Mouse (Mus musculus) thymus, postnatal 4 days (tissue): ENCODE results near the gene Gpr149.
A peak's percentile ranks its signal among the peaks of the same experiment; 100 is the strongest.

Experiments used
- DNase-seq: peaks from one replicate; pipeline ENCODE4 v3.0.0; 2021

Gene Gpr149

GRCm38 (mm10) chr3:62604973-62605372, at the start of gene Gpr149:
TSS of gene Gpr149 (minus strand) at chr3:62605140.
- no peak for DNase-seq

GRCm38 (mm10) chr3:62650551-62650950, 45.6 kb upstream of the Gpr149 start:
- DNase-seq, result no peak

GRCm38 (mm10) chr3:62610861-62611260, 5.9 kb upstream of the Gpr149 start:
- no peak for DNase-seq

DNA sequence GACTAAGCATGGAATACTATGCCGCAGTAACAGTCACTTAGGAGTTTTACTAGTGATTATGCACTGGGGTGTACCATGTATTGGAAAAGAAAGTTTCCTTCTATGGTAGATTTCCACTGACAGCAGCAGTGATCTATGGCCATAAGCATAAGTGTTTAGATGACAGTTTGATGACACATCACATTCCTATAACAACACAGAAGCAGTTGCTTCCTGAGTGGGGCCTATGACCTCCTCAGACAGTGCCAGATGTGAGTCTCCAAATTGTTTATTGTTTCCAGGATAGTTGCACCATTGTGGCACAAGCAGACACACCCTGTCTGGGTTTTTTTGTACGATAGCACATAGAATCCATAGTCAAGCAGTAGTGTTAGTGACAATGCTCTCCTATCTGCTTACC, 991 bp upstream of the Gpr149 start:
- no peak for DNase-seq

DNA sequence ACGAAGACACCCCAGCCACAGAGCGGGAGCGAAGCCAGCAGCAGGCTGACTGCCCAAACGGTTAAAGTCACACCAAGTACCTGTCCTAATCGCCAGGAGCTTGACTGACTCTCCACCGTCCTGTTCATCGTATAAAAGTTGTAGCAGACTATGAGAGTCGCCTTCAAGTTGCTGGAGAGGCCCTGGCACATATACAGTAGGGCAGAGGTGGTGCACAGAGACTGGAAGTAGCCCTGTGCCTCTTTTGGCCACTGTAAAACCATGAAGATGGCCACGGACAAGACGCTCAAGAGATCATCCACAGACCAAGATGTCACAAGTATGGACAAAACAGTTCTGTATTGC, 921 bp downstream of the Gpr149 start:
- DNase-seq, result no peak

DNA sequence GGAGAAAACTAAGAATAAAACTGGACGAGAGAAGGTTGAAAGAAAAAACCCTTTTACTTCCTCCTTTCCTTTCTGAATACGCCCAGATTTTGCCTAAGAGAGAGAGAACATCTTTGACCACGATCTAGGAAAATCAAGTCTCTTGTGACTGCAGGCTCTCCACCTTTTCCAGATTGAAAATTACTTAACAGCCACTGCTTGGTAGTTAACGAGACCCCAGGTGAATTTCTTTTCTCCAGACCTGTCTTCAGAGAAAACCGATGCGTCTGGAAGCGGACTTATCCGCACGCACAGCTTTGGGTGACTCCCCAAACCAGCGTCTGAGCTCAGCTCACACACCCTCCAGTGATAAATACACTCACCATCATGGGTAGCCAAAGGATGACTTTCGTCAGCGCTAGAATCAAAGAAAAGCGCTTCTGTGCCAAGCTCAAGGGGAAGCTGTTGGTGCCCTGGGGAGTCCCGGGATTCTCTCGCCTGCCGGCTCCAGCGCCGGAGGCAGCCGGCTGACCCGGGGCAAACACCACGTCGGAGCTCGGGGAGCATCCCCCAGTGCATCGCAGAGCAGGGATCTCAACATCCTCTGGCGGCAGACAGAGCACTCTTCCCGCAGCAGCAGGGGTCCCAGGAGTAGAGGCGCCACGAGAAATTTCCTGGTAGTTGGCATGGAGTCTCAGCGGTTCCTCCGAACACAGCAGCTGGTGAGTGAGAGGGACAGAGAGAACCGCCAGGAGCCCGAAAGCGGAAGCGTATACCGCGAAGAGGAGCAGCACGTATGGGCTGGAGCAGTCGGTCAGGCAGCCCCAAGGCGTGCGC, 1.5 kb downstream of the Gpr149 start:
- DNase-seq, result peak; percentile 6

- DNase-seq, result no peak
Observed at GRCm38 (mm10) chr3:62602466-62602865, 2.5 kb downstream of the Gpr149 start.

DNA sequence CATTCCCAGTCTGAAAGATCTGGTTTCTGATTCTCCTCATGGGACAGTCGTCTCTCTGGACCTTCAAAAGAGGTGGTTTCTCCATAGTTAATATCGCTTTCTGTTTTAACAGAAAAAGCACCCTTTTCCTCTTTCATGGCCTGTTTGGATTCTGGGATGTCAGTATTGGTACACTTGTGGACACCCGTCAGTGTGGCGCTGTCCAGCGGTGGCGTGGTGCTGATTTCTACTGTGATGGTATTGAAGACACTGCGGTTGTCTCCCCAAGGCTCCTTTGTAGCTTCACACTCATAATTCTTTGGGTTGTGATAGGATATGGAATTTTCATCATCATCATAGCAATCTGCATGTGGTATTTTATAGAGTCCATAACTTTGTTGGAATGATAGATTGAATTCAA, 10.1 kb downstream of the Gpr149 start:
- peak; percentile 35 for DNase-seq

DNA sequence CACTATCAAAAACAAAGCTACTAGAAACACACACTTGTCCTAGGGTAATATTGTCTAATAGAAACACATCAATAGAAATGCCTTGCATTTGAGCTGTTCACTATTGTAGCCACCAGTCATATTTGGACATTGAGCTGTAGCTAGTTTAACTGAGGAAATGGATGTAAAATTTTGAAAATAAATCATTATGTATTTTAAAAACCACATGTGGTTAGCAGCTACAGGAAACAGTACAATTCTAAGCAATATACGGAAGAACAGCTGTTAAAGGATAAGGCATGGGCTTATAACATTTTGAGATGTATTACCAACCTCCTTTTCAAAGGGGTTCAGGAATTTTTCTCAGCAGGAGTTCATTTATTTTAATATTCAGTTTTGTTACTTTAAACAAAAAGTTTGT, 19.9 kb downstream of the Gpr149 start:
- DNase-seq, result no peak

- no peak for DNase-seq
Observed at GRCm38 (mm10) chr3:62527593-62527992, 77.3 kb downstream of the Gpr149 start.

- no peak for DNase-seq
Observed at GRCm38 (mm10) chr3:62527160-62527559, 77.8 kb downstream of the Gpr149 start.

GRCm38 (mm10) chr3:62507206-62507647, 97.7 kb downstream of the Gpr149 start:
- no peak for DNase-seq

DNA sequence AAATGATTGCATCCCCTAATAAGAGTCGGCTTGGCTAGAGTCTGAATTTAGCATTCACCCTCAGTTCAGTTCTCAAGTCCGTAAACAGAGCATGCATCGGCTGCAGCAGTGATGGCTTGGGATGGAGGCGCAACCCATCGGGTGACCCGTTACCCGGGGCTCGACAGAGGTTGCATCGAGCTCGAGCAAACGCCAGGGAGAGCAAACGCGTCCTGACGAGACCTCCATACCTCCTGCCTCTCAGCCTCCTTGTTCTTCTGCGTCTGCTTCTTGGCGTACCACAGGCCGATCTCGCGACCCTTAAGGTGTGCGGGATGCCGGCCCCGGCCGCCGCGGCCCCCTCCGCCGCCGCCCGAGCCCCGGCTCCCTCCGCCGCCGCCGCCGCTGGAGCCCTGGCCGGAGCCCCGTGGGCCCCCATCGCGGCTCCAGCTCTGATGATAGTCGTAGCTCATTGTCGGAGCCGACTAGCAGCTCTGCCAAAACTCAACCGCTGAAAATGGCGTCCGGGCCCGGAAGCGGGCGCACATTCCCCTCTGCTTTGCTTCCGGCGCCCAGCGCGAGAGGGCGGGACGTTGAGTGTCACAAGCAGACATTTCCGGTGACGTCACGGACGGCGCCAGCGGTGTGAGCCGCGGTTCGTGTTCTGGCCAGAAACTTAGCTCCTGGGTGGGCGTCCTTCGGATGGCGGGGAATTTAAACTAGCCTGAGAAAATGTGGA, 98.3 kb downstream of the Gpr149 start, which contains the start of gene Dhx36:
Gene Dhx36, minus strand, starts transcription at position 517 of the 718 bp plus-strand sequence.
- peak; percentile 98 for DNase-seq

DNA sequence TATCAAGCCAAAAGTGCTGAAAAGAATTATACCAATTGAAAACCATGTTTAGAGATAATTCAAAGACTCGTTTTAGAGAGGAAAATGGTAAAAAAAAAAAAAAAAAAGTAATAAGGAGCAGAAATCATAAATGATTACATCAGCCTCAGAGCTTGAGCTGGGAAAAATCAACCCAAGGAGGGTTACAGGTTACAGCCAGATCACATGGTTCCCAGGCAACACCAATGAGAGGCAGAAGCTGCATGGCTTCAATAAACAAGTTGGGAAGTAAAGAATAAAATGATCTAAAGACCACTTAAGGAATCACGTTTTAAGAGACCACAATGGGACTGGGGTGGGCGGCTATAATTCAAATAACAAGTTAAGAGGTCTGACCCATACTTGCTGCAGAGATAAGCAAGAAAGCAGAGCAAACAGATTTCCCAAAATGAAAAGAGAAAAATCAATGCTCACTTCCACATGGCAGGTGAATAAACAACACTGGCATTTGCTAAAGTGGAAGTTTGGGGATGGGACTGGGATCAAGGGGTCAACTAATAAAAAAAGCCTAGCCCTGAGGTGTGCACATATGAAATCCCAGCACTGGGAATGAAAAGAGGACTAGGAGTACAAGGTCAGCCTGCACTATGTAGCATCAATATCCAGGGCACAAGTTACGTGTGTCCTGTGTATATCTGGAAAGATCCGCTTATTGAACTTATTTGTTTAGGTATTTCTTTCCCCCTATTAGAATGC, 99.6 kb downstream of the Gpr149 start:
- DNase-seq, result no peak

DNA sequence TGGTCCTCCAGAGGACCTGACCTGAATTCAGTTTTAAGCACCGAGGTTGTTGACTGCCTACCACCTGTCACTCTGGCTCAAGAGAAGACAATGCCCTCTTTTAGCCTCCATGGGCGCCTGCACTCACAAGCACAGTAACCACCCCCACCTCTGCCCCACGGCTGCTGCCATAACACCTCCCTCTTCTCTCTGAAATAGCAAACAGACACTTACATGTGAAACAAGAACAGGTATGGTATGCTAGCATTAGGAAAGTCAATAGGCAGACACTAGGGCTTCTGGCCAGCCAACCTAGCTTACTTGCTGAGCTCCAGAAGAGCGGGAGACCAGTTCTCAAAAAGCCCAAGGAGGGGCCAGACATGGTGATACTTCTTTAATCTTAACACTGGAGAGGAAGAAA, 105.6 kb downstream of the Gpr149 start:
- DNase-seq, result no peak

GRCm38 (mm10) chr3:62492568-62492967, 112.4 kb downstream of the Gpr149 start:
- DNase-seq, result no peak

DNA sequence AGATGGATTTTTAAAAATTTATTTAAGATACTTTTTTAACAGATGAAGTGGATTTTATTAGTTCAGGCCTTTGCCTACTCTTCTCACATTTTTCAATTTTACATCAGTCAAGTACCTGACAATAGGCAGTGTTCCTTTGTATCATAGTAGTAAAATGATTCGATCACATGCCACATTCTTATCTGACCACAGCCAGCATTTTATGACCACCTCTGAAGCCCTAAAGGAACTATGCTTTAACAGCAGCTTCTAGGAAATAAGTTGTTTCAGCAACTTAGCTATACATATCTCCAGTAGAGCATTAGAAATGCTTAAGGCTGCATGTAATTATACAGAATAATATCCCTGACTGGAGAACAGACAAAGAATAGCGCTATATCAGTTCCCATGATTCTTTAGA, 120.6 kb downstream of the Gpr149 start:
- no peak for DNase-seq
